Mouse (Mus musculus) cortical plate, adult 2 months (tissue): ENCODE data around the gene Apoa5.

Source experiments
- CTCF ChIP-seq: fragments of 200-500 bp; IDR thresholded peaks from 2 replicates; pipeline ENCODE4 v1.5.1; 2011; ENCODE audit warnings: mild to moderate bottlenecking, control low read depth, low read length; ENCODE audit not compliant: insufficient read depth; ENCODE audit errors: extremely low read depth
- POLR2A ChIP-seq: fragments of 200-500 bp; IDR thresholded peaks from 2 replicates; pipeline ENCODE4 v1.6.1; 2011; ENCODE audit warnings: mild to moderate bottlenecking, low read length, control low read depth; ENCODE audit not compliant: insufficient read depth; ENCODE audit errors: extremely low read depth

GRCm38 (mm10) chr9:46316388-46316787, 48.0 kb downstream of the Apoa5 start:
- TF ChIP-seq CTCF: no peak
- no peak for TF ChIP-seq POLR2A
